ENCODE assay signal across 12 mouse cellular contexts in genomic region chr11:84150884-84151283, GRCm38 (mm10). TPM values are rescaled to one million over a fixed set of nuclear protein-coding genes. Genes with fewer than 3 reads are reported as not detected.
DNase-seq lines count a peak whose midpoint lies in the region; ATAC-seq and TF ChIP-seq lines count a peak whose summit lies in the region.
"Had no signal": no experiment of that assay in that cellular context is flagged by ENCODE, and none has a peak within 500 bp of the region (broad histone marks: within the 10 kb centered on the region; RNA-seq: fewer than 3 reads in every experiment).

No protein-coding gene starts in this region.

- TF ChIP-seq POLR2A in thymus, adult 2 months (IDR thresholded peaks at IDR 0.05; ENCODE audit: control insufficient read depth, extremely low read depth, insufficient read depth, low read length, poor library complexity): no peak

- WGBS in hindbrain, postnatal 0 days: 76% methylated on average over 2 of the region's 2 CpGs
- WGBS in hindbrain, embryonic 16.5 days: 71% methylated on average over 2 of the region's 2 CpGs
- WGBS in thymus, adult 2 months: 79% methylated on average over 2 of the region's 2 CpGs
- WGBS in forebrain, embryonic 14.5 days: 65% methylated on average over 2 of the region's 2 CpGs

- H3K9ac ChIP-seq in hindbrain, postnatal 0 days (replicated peaks; ENCODE audit: low read length): no peak overlapping the region
- H3K9ac ChIP-seq in hindbrain, embryonic 16.5 days (ENCODE audit: low read depth, low read length): no peak overlapping the region
- H3K9ac ChIP-seq in forebrain, embryonic 14.5 days (ENCODE audit: low read length): no peak overlapping the region
- H3K9ac ChIP-seq: liver, embryonic 15.5 days had no signal

- H3K4me2 ChIP-seq in hindbrain, postnatal 0 days (ENCODE audit: low read depth, low read length): no peak overlapping the region
- no peak overlapping the region for H3K4me2 ChIP-seq in hindbrain, embryonic 16.5 days (ENCODE audit: low read length)
- no peak overlapping the region for H3K4me2 ChIP-seq in forebrain, embryonic 14.5 days (ENCODE audit: low read length)
- H3K4me2 ChIP-seq: liver, embryonic 15.5 days had no signal

- DNase-seq in hindbrain, postnatal 0 days (ENCODE audit: low spot score): peak; percentile 13
- DNase-seq in thymus, adult 2 months: peak; percentile 21
- no peak for DNase-seq in thymus, adult 18-20 months
- peak; percentile 50 for DNase-seq in c-Kit-positive CD71-positive TER-119-negative erythroid progenitor cells, embryonic 14.5 days (ENCODE audit: low read depth)
- DNase-seq in thymus, postnatal 4 days: peak; percentile 58
- no peak for DNase-seq in spleen, postnatal 36 days (ENCODE audit: low spot score in 2 of 2)
- no peak for DNase-seq in forebrain, embryonic 14.5 days (ENCODE audit: low spot score)

- TF ChIP-seq CTCF in hindbrain, postnatal 0 days (IDR thresholded peaks at IDR 0.05; ENCODE audit: low read depth): peak; percentile 36
- no peak for TF ChIP-seq CTCF in thymus, adult 2 months (IDR thresholded peaks at IDR 0.05; ENCODE audit: borderline replicate concordance, control insufficient read depth, extremely low read depth, insufficient read depth, low read length, poor library complexity)

- H3K36me3 ChIP-seq in hindbrain, postnatal 0 days (ENCODE audit: insufficient read depth, low read length): no peaks in the 10 kb centered on the region
- H3K36me3 ChIP-seq in hindbrain, embryonic 16.5 days (ENCODE audit: control insufficient read depth, insufficient read depth, low read length): no peaks in the 10 kb centered on the region
- H3K36me3 ChIP-seq in thymus, adult 2 months (ENCODE audit: control insufficient read depth, insufficient read depth, low read length): no peaks in the 10 kb centered on the region
- H3K36me3 ChIP-seq in forebrain, embryonic 14.5 days (ENCODE audit: control insufficient read depth, insufficient read depth, low read length): no peaks in the 10 kb centered on the region
- H3K36me3 ChIP-seq: liver, embryonic 15.5 days had no signal

- no peaks in the 10 kb centered on the region for H3K27me3 ChIP-seq in hindbrain, postnatal 0 days (ENCODE audit: insufficient read depth, low read length)
- H3K27me3 ChIP-seq in hindbrain, embryonic 16.5 days (replicated peaks; ENCODE audit: control insufficient read depth, insufficient read depth, low read length): no peaks in the 10 kb centered on the region
- H3K27me3 ChIP-seq in thymus, adult 2 months (ENCODE audit: control insufficient read depth, insufficient read depth, low read length): no peaks in the 10 kb centered on the region
- no peaks in the 10 kb centered on the region for H3K27me3 ChIP-seq in forebrain, embryonic 14.5 days (replicated peaks; ENCODE audit: control insufficient read depth, insufficient read depth, low read length)

- H3K27ac ChIP-seq in hindbrain, postnatal 0 days: no peak overlapping the region
- H3K27ac ChIP-seq in hindbrain, embryonic 16.5 days (ENCODE audit: low read depth, low read length): no peak overlapping the region
- no peak overlapping the region for H3K27ac ChIP-seq in thymus, adult 2 months (ENCODE audit: control insufficient read depth, insufficient read depth, low read length)
- H3K27ac ChIP-seq in forebrain, embryonic 14.5 days (ENCODE audit: low read depth, low read length): no peak overlapping the region
- H3K27ac ChIP-seq: liver, embryonic 15.5 days had no signal

- H3K4me1 ChIP-seq in hindbrain, postnatal 0 days (ENCODE audit: insufficient read depth, low read length): no peaks in the 10 kb centered on the region
- H3K4me1 ChIP-seq in hindbrain, embryonic 16.5 days (ENCODE audit: control insufficient read depth, insufficient read depth, low read depth, low read length): no peaks in the 10 kb centered on the region
- no peaks in the 10 kb centered on the region for H3K4me1 ChIP-seq in thymus, adult 2 months (replicated peaks; ENCODE audit: control insufficient read depth, insufficient read depth, low read length)
- no peaks in the 10 kb centered on the region for H3K4me1 ChIP-seq in forebrain, embryonic 14.5 days (ENCODE audit: control insufficient read depth, insufficient read depth, low read length)

- H3K4me3 ChIP-seq in hindbrain, postnatal 0 days (ENCODE audit: low read length): no peak overlapping the region
- H3K4me3 ChIP-seq in hindbrain, embryonic 16.5 days (ENCODE audit: low read length): no peak overlapping the region
- no peak overlapping the region for H3K4me3 ChIP-seq in thymus, adult 2 months (ENCODE audit: control insufficient read depth, insufficient read depth, low read length)
- H3K4me3 ChIP-seq in forebrain, embryonic 14.5 days (ENCODE audit: low read depth, low read length): no peak overlapping the region
- H3K4me3 ChIP-seq: liver, embryonic 15.5 days; myocyte had no signal

- no peak for ATAC-seq in hindbrain, postnatal 0 days
- no peak for ATAC-seq in hindbrain, embryonic 16.5 days
- ATAC-seq in forebrain, embryonic 14.5 days: no peak

- H3K9me3 ChIP-seq in hindbrain, postnatal 0 days (ENCODE audit: low read length): no peaks in the 10 kb centered on the region
- H3K9me3 ChIP-seq in hindbrain, embryonic 16.5 days (ENCODE audit: control insufficient read depth, low read length): no peaks in the 10 kb centered on the region
- H3K9me3 ChIP-seq in forebrain, embryonic 14.5 days (replicated peaks; ENCODE audit: control insufficient read depth, low read length): no peaks in the 10 kb centered on the region
- H3K9me3 ChIP-seq: liver, embryonic 15.5 days had no signal

RNA-seq across cellular contexts. Expression of gene Gm11437, which starts 16.4 kb away (rescaled TPM):
- total RNA-seq in hindbrain, postnatal 0 days (2014; rRNA removed): not detected in 2 replicates
- not detected in 2 replicates for polyA plus RNA-seq in hindbrain, postnatal 0 days (2015; fragmentation: Nextera tagmentation; extraction: Ambion mirVana)
- 0.12 and 0.13 TPM in 2 replicates for polyA plus RNA-seq in hindbrain, embryonic 16.5 days (2015; fragmentation: Nextera tagmentation; extraction: Ambion mirVana)
- polyA plus RNA-seq in thymus, adult 2 months (2012; rRNA removed): not detected in 2 replicates
- not detected in 2 replicates for polyA plus RNA-seq in forebrain, embryonic 14.5 days (2014; fragmentation: Nextera tagmentation; extraction: Ambion mirVana)
- total RNA-seq: heart, postnatal 10 days had no signal
- polyA plus RNA-seq: embryonic facial prominence, embryonic 11.5 days; liver, embryonic 15.5 days; myocyte had no signal

RNA-seq across cellular contexts. Expression of gene Acaca, which starts 21.4 kb away (rescaled TPM):
- total RNA-seq in hindbrain, postnatal 0 days (2014; rRNA removed): 102 and 127 TPM in 2 replicates
- polyA plus RNA-seq in hindbrain, postnatal 0 days (2015; fragmentation: Nextera tagmentation; extraction: Ambion mirVana): 16.4 and 18.2 TPM in 2 replicates
- 22.6 and 23.7 TPM in 2 replicates for polyA plus RNA-seq in hindbrain, embryonic 16.5 days (2015; fragmentation: Nextera tagmentation; extraction: Ambion mirVana)
- 25.3 and 38.3 TPM in 2 replicates for polyA plus RNA-seq in thymus, adult 2 months (2012; rRNA removed)
- 24.3 and 32.1 TPM in 2 replicates for polyA plus RNA-seq in forebrain, embryonic 14.5 days (2014; fragmentation: Nextera tagmentation; extraction: Ambion mirVana)

RNA-seq across cellular contexts. Expression of gene Tada2a, which starts 21.5 kb away (rescaled TPM):
- total RNA-seq in hindbrain, postnatal 0 days (2014; rRNA removed): 13.0 and 15.9 TPM in 2 replicates
- polyA plus RNA-seq in hindbrain, postnatal 0 days (2015; fragmentation: Nextera tagmentation; extraction: Ambion mirVana): 24.7 and 25.6 TPM in 2 replicates
- 29.1 and 29.9 TPM in 2 replicates for polyA plus RNA-seq in hindbrain, embryonic 16.5 days (2015; fragmentation: Nextera tagmentation; extraction: Ambion mirVana)
- polyA plus RNA-seq in thymus, adult 2 months (2012; rRNA removed): 6.4 and 6.7 TPM in 2 replicates
- polyA plus RNA-seq in forebrain, embryonic 14.5 days (2014; fragmentation: Nextera tagmentation; extraction: Ambion mirVana): 34.1 and 35.1 TPM in 2 replicates

Comparison
In these comparisons a context has a peak if more than half of its experiments do, and no peak if none do; other contexts are left out.
1. DNase-seq: peak in hindbrain, postnatal 0 days (single experiment), thymus, adult 2 months (single experiment), c-Kit-positive CD71-positive TER-119-negative erythroid progenitor cells, embryonic 14.5 days (single experiment) and thymus, postnatal 4 days (single experiment); none in thymus, adult 18-20 months (0 of 2), spleen, postnatal 36 days (0 of 2) and forebrain, embryonic 14.5 days (single experiment).